Mouse (Mus musculus) cerebellum, adult 11-12 months (tissue): ENCODE measurements around the gene Tas2r135.

ENCODE experiments used
- DNase-seq: peaks from one replicate; pipeline ENCODE4 v3.0.0; 2022

Tas2r135 gene

GRCm38 (mm10) chr6:42405134-42405533, at the start of gene Tas2r135:
Gene Tas2r135 (plus strand): TSS chr6:42405434.
- no peak for DNase-seq

DNA sequence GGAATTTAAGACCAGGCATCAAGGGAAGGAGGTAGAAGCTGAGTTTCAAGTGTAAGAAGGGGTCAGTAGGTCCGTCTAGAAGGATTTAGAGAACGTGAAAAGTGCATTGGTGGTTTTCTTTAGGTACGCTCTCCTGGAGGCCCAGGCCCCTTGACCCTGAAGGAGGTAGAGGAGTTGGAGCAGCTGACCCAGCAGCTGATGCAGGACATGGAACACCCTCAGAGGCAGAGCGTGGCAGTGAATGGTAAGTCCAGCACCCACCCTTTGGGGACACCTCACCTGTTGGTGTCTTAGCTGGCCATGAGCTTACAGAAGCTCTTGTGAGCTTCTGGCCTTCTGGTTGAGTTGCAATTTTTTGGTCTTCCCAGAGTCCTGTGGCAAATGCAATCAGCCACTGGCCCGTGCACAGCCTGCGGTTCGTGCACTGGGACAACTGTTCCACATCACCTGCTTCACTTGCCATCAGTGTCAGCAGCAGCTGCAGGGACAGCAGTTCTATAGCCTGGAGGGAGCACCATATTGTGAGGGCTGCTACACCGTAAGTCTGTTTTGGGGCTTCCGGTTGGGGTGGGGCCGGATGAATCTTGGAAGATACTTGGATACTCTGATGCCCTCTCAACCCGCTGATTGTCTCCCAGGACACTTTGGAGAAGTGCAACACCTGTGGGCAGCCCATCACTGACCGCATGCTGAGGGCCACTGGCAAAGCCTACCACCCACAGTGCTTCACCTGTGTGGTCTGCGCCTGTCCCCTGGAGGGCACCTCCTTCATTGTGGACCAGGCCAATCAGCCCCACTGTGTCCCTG, 49.2 kb upstream of the Tas2r135 start:
- no peak for DNase-seq

DNA sequence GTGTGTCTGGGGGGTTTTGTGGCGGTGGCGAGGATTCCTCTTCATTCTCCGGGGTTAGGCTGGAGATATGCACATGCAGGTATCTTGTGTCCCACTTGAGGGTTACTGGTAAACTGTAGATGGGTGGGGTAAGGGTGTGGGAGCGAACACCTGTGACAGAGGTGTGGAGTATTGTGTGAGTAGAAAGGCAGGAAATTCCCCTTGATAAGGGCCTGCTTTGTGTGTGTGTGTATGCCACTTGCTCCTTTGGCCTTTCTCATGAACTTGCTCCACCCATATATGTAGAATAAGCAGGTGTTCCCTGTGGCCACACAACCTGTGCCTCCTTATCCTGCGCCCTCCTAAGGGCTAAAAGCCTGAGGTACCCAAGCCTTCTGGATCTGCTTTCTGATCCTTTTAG, 48.3 kb upstream of the Tas2r135 start:
- no peak for DNase-seq

DNA sequence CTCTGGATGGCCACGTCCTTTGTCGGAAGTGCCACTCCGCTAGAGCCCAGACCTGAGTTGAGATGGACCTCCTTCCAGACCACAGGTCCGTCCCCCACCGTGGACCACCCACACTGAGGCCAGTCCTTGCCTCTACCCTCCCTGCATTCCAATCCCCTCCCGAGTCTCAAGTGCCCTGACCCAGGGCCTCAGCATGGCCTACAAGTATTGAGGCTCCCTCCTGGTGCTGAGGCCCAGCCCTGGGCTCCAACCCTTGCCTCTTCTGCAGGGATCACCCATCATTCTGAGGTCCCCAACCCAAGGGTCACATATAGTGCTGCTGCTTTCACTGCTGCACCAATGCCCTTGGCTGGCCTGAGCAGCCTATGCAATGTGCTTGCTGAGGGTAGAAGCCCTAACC, 47.3 kb upstream of the Tas2r135 start:
- no peak for DNase-seq

GRCm38 (mm10) chr6:42358901-42359300, 46.3 kb upstream of the Tas2r135 start:
- DNase-seq: no peak

- DNase-seq: no peak
These were observed 45.7 kb upstream of the Tas2r135 start for GRCm38 (mm10) chr6:42359364-42360147.

GRCm38 (mm10) chr6:42360231-42360840, 44.9 kb upstream of the Tas2r135 start:
- no peak for DNase-seq

DNA sequence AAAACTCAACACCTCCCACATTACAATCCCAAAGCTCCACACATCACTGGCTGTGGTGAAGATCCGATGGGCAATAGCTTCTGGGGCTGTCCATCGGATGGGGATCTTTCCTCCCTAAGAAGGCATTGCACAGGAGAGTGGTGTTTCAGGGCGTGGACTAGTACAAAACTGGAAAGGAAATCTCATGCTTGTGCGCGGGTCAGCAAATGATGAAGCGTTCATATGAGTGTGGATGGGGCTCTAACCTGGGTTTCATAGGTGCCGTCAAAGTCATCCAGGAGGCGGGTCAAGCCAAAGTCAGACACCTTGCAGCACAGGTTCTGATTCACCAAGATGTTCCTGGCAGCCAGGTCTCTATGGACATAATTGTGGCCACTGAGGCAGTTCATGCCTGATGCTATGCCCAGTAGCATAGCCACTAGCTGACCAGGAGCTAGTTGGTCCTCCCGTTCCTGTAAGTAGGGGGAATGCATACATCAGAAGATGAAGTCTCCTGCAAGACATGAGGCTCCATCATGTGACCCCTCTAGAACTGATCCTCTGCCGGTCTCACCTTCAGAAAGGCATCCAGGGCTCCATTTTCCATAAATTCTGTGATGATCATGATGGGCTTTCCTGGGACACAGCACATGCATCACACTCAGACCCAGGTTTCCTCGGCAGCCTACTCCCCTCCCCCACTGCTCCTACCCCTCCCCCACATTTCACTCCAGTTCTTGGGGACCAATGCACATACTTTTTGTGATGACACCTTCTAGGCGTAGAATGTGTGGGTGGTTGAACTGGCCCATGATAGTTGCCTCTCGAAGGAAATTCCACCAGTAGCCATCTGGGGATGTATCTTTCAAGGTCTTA, 44.0 kb upstream of the Tas2r135 start:
- no peak for DNase-seq

DNA sequence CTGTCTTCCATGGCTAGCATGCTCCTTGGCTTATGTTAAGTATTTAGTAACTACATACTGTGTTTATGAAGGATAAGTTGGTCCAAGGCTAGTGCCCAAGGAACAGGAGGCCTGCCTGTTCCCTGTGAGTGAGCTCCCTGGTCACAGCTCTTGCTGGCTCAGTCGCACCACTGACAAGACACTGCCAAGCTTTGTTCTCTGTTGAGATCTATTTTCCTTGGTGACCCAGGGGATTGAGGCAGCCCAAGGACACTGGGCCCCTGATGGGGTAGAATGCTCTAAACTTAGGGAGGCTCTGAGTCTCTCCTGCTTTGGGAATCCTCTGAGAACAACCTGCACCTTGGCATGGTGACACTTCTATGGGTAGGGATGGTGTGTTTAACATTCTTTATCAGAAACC, 43.2 kb upstream of the Tas2r135 start:
- no peak for DNase-seq

GRCm38 (mm10) chr6:42362497-42362896, 42.7 kb upstream of the Tas2r135 start:
- DNase-seq: no peak

DNA sequence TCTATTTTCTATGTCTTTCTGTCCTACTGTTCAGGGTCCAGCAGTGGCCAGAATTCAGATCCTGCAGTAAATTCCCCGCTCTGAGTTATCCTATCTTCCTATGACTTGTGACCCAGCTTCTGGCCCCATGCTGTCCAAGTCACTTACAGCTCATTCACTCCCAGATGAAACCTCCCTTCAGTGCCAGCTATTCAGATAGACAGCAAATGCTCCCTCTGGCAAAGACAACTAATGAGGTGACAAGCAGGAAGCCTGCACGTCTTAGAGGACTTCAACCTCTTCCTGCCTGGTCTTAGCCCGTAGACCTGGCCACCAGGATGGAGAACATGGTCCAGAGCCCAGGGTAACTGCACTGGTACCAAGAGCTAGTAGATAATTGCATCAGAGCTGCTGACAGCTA, 42.3 kb upstream of the Tas2r135 start:
- no peak for DNase-seq

GRCm38 (mm10) chr6:42364066-42364465, 41.2 kb upstream of the Tas2r135 start:
- no peak for DNase-seq

DNA sequence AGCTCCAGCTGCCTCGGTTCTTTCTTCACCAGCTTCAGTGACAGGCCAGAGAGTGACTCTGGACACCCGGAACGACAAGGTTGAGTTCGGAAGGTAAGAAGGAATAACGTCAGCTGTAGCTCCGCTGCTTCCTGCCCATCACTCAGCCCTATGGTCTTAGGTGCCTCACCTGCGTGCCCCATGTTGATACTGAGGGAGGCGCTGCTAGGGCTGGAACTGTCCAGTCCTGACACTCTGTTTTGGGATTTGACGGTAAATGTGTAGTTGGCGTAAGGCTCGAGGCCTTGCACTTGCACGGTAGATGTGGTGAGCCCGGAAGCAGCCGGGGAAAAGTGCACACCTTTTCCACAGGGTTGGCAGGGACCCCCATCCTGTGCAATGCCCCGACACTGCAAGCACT, 40.6 kb upstream of the Tas2r135 start:
- DNase-seq: no peak

GRCm38 (mm10) chr6:42365215-42365614, 40.0 kb upstream of the Tas2r135 start:
- no peak for DNase-seq

DNA sequence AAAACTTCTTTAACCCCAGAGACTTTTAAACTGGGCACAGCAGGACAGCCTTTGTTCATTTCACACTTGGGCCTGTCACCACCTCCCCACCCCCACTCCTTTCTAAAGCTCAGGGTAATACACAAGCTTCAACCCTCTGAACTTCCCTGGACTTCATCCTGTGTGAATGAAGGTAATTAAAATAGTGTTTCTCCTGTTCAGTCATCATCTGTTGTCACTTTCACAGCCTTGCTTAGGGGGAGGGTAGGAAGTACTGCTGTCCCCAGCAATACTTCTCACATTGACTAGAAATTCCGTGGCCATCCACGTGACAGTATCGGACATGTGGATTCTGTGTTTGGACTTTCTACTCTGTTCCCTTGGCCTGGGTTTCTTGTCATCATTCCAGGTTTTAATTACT, 35.4 kb upstream of the Tas2r135 start:
- DNase-seq: no peak

GRCm38 (mm10) chr6:42370630-42371363, 34.4 kb upstream of the Tas2r135 start:
- no peak for DNase-seq

GRCm38 (mm10) chr6:42372001-42372400, 33.2 kb upstream of the Tas2r135 start:
- no peak for DNase-seq

GRCm38 (mm10) chr6:42372421-42372815, 32.8 kb upstream of the Tas2r135 start:
- no peak for DNase-seq

GRCm38 (mm10) chr6:42372816-42373547, 32.3 kb upstream of the Tas2r135 start, which contains the start of gene Epha1:
Gene Epha1 (minus strand): TSS chr6:42373268.
- peak; percentile 67 for DNase-seq

GRCm38 (mm10) chr6:42373669-42374430, 31.4 kb upstream of the Tas2r135 start:
- DNase-seq: no peak
